Mouse (Mus musculus) lung, postnatal 10 days (tissue): ENCODE measurements at regions not wholly inside any gene's neighbourhood (a gene's known extent, or its start where the extent isn't known, plus 50 kb on each side); places are given as distances from the start of the nearest gene placed in this dataset.

Source experiments
- DNase-seq: peaks from one replicate; pipeline ENCODE4 v3.0.0; 2021

DNA sequence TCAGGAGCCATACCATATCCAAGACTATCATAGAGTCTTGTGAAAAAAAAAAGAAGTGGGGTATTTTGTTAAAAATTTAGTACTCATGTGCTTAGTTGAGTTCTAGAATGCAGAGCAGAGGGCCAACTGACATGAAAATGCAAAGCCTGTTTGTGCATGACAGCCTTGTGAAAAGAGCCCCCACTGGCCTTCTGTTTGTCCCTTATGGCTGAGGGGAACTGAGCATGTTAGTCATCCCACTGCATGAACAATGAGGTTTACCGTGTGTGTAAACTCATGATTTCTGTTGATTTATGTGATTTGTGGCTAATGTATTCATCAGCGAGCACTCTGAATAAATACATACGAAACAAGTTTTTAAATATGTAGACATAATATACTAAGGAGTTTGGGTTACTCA is 266.1 kb upstream of the Nox3 start:
- no peak for DNase-seq

DNA sequence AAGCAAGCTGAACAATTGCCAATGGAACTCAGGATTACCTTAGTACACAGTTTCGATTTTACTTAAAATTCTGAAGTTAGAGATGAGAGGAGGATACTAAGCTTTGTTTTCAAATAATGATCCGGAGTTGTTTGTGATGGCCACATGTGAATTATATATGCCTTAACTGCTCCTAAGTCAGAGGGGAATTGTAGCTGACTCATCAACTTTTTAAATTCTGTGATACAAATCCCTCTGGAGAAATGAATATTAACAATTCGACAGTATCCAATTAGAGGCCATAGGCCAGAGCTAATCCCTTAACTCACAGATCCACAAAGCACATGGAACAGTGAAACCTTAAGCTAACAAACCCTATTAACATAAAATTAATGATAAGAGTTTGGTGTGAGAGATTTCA is 250.5 kb upstream of the Nox3 start:
- DNase-seq: no peak

- DNase-seq: no peak
Observed at GRCm38 (mm10) chr17:3936361-3936760, 240.3 kb upstream of the Nox3 start.

- no peak for DNase-seq
Observed at GRCm38 (mm10) chr17:3933208-3933607, 237.1 kb upstream of the Nox3 start.

GRCm38 (mm10) chr17:3932071-3932470 is 236.0 kb upstream of the Nox3 start:
- peak; percentile 5 for DNase-seq

- DNase-seq: peak; percentile 3
Observed at GRCm38 (mm10) chr17:3927106-3927505, 231.0 kb upstream of the Nox3 start.

DNA sequence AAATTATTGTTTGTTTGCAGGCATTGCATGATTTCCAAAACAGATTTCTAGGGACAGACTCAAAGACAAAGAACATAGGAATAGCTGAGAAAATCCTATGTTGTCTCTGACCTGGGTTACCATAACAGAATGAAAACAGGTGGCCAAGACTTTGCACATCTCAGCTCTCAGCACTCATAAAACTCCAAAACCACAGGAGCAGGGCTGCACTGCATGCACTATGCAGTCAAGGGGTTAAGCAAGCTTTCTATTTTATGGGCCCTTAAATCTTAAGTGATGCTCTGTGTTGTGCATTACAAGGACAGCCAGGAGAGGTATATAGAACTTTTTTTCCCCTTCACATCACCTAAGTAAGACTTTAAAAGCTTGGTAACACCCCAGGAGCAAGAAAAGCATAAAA is 224.2 kb upstream of the Nox3 start:
- DNase-seq: no peak

DNA sequence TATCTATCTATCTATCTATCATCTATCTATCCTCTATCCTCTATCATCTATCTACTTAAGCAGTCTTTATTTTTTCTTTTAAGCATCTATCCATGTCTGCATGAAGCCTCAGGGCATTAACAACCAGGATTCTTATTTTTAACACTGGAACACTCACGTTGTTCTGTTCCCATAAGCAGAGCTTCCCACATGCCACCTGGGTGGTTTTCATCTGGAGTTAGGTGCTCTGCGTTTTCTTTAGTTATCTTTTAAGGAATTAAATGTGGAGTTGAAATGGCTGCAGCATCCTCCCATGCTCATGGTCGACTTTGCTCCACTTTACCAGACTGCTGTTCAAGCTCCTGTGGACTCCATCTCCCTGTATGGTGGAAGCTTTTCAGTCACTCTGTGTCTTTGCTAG is 196.8 kb upstream of the Nox3 start:
- DNase-seq: no peak

- DNase-seq: no peak
Observed at GRCm38 (mm10) chr17:3883146-3883545, 187.1 kb upstream of the Nox3 start.

GRCm38 (mm10) chr17:3879075-3879474 is 183.0 kb upstream of the Nox3 start:
- no peak for DNase-seq

DNA sequence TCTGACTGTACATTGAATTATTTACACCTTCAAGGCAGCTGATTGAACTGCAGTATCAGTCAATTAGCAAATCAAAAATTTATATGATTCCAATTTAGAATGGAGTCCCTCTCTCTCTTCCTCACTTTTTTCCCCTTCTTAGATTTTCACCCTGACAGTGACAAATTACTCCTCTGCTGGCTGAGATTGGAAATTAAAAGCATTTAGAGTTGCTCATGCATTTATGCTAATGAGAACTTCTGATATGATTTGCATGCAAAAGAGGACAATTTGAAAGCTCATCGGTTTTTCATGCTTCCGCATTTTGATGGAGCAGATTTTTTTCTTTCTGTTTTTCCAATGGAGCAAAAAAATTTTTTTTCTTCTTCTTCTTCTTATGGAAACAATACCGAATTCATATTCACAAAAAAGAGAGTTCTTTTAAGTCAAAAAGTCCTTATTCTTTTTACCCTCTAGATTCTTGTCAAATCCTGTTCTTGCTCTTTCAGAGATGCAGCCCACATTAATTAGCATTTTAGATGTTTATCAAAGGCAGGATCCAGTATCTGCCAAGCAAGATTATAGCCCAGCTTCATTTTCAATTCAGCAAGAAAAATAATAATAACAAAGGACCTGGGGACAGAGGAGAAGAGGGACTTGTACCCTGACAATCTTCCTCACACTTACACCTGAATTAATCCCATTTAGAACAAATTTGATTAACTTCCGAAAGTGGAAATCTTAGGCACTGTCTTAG is 173.6 kb upstream of the Nox3 start:
- no peak for DNase-seq

GRCm38 (mm10) chr17:3862384-3862783 is 166.3 kb upstream of the Nox3 start:
- peak; percentile 1 for DNase-seq

- no peak for DNase-seq
Observed at GRCm38 (mm10) chr17:3836386-3836785, 140.3 kb upstream of the Nox3 start.

DNA sequence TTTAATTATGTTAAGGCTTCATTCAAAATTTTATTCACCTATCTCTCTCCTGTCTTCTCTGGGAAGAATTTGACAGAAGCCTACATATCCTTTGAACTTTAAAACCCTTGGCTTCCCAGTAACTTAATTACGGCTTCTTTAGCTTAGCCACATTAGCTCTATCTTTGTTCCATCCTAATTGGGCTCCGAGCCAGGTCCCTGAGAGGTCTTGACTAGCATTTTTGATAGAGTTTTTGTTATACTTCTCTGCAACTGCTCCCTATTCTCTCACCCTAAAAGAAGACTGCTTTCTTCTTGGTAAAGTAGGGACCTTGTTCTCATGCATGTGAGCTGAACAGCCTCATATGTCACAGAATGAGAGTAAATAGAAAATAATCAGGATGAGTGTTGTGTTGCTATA is 115.1 kb upstream of the Nox3 start:
- DNase-seq: no peak

DNA sequence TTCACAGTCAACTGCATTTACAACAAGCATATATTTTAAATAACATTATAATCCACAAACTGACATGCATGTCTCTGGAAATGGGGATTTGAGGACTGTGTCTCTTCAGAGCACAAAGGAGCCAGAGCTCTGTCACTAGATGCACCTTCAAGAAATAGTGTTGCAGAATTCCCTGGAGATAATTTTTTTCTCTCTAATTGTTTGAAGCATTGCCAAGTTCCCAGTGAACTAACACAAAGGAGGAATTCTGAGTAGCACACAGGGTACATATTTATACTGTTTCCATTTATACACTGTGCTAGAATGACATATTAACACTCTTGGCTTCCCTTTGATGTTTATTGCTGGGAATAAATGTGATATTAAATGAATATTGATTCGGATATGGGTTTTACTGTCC is 107.4 kb upstream of the Nox3 start:
- no peak for DNase-seq

DNA sequence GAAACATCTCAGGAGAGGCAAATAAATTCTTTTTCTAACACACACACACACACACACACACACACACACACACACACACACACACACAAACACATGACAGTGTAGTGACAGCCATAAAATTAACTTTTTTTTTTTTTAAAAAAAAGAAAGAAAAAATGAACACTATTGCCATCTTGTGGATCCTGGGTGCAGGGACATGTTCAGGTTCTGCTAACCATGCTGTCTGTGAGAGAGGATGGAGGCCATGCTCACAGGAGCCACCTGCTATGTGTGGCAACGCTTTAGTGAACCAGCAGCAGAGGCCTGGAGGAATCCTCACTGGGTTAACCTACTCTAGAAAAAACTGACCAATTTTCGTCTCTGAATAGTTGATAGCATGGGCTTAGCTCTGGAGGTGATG is 96.5 kb upstream of the Nox3 start:
- DNase-seq: peak; percentile 44

DNA sequence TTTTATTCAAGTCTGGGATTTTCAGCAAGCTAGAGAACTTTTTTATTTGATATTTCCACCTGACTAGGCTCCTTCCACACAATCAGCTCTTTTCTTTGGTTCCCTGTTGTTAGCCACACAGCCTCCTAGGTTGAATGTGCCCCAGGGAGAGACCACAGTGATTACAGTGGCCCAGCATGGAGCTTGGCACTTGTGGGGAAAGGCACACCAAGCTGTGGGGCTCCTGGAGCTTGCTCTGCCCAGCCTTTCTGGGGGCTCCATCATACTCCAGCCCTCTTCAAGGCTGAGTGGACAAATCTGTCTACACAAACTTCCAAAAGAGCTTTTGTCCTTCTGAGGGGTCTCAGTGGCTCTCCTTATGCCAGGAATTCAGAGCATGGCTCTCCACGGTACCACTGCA is 86.1 kb upstream of the Nox3 start:
- DNase-seq: no peak

- DNase-seq: no peak
Observed at GRCm38 (mm10) chr17:3777691-3778090, 81.6 kb upstream of the Nox3 start.

DNA sequence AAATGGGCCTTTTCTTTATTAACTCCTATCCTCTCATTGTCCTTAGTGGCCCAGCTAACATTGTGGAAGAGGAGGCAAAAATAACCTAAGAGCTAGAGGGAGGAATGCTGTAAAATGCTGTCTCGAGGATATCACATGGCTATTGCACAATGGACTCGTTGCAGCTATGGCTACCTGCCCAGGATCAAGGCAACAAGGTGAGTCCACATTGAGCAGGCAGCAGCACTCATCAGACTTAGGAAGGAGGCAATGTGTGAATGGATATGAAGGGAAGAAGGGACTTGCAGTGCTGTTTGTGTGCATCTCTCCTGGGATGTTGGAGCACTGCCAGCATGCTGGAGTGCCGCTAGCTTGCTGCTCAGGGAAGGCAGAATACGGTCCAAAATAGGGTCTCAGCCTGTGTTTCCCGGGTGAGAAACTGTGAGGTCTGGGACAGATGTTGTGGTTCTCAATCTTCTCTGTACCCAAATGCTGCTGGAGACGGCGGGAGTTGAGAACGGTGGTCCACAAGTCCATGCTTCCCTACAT is 51.8 kb upstream of the Nox3 start:
- peak; percentile 16 for DNase-seq
